Mouse (Mus musculus) MEL (cell line): ENCODE results near the gene Gm26920. TPM values are rescaled to one million over a fixed set of nuclear protein-coding genes. Genes with fewer than 3 reads are reported as not detected.

Experiments
- DNase-seq: peaks from one replicate; pipeline ENCODE4 v3.0.0; 2011; ENCODE audit warnings: low read depth, low spot score
- H3K27ac ChIP-seq: 2 replicates; pipeline ENCODE4 v1.5.1; 2012; ENCODE audit warnings: low read depth, mild to moderate bottlenecking, control low read depth, low read length, moderate library complexity; ENCODE audit not compliant: control insufficient read depth
- H3K27me3 ChIP-seq, 2 experiments: fragments of 150-350 bp in 1 of 2; sonication (generic) in 1 of 2; 2 replicates each; pipeline ENCODE4 v1.6.1; 2012; ENCODE audit warnings: low read length in 2 of 2, mild to moderate bottlenecking in 2 of 2, improper control_type of control experiment in 1 of 2, moderate library complexity in 1 of 2; ENCODE audit not compliant: insufficient read depth in 2 of 2, control insufficient read depth in 1 of 2
- H3K36me3 ChIP-seq, 2 experiments: 2 replicates each; pipeline ENCODE4 v1.6.1; 2012 to 2014; ENCODE audit warnings: low read length in 2 of 2, improper control_type of control experiment in 1 of 2, inconsistent platforms in 1 of 2, mild to moderate bottlenecking in 1 of 2; ENCODE audit not compliant: insufficient read depth in 2 of 2, control insufficient read depth in 1 of 2
- H3K4me1 ChIP-seq, 2 experiments: fragments of 150-350 bp in 1 of 2; sonication (generic) in 1 of 2; 2 replicates each; pipeline ENCODE4 v1.6.1; 2012; ENCODE audit warnings: low read length in 2 of 2, improper control_type of control experiment in 1 of 2, mild to moderate bottlenecking in 1 of 2; ENCODE audit not compliant: insufficient read depth in 2 of 2, control insufficient read depth in 1 of 2
- H3K4me3 ChIP-seq, 2 experiments: fragments of 150-350 bp in 1 of 2; sonication (generic) in 1 of 2; 2 replicates each; pipeline ENCODE4 v1.5.1; 2012; ENCODE audit warnings: low read depth in 2 of 2, low read length in 2 of 2, mild to moderate bottlenecking in 2 of 2, moderate library complexity in 2 of 2, control low read depth in 1 of 2, improper control_type of control experiment in 1 of 2; ENCODE audit not compliant: control insufficient read depth in 1 of 2, insufficient read depth in 1 of 2
- H3K79me2 ChIP-seq: 2 replicates; pipeline ENCODE4 v1.6.1; 2012; ENCODE audit warnings: mild to moderate bottlenecking, low read length, moderate library complexity; ENCODE audit not compliant: control insufficient read depth, poor library complexity, insufficient read depth
- H3K9ac ChIP-seq: 2 replicates; pipeline ENCODE4 v1.6.1; 2012; ENCODE audit warnings: low read depth, mild to moderate bottlenecking, control low read depth, low read length, moderate library complexity; ENCODE audit not compliant: control insufficient read depth, poor library complexity, severe bottlenecking
- H3K9me3 ChIP-seq: fragments of 150-350 bp; sonication (generic); replicated peaks from 2 replicates; pipeline ENCODE4 v1.6.1; 2012; ENCODE audit warnings: mild to moderate bottlenecking, low read length, improper control_type of control experiment, moderate library complexity; ENCODE audit not compliant: insufficient read depth
- BHLHE40 ChIP-seq: IDR thresholded peaks from 2 replicates; pipeline ENCODE4 v1.6.1; 2012; ENCODE audit warnings: low read depth, mild to moderate bottlenecking, inconsistent platforms, low read length, improper control_type of control experiment, borderline replicate concordance
- CHD1 ChIP-seq: IDR thresholded peaks from 2 replicates; pipeline ENCODE4 v1.6.1; 2012; ENCODE audit warnings: low read depth, mild to moderate bottlenecking, inconsistent platforms, low read length, improper control_type of control experiment
- CTCF ChIP-seq, 3 experiments: IDR thresholded peaks in 2 of 3; conservative IDR thresholded peaks in 1 of 3; 2 replicates each; pipeline ENCODE4 v1.5.1; 2011 to 2012; ENCODE audit warnings: low read length in 3 of 3, low read depth in 2 of 3, mild to moderate bottlenecking in 2 of 3, improper control_type of control experiment in 1 of 3, inconsistent platforms in 1 of 3, mixed read lengths in 1 of 3, moderate library complexity in 1 of 3; ENCODE audit not compliant: control insufficient read depth in 1 of 3, insufficient read depth in 1 of 3, poor library complexity in 1 of 3, severe bottlenecking in 1 of 3
- ELF1 ChIP-seq: IDR thresholded peaks from 2 replicates; pipeline ENCODE4 v1.6.1; 2014; ENCODE audit warnings: low read depth, mild to moderate bottlenecking, inconsistent platforms, low read length, improper control_type of control experiment, moderate library complexity
- MAFK ChIP-seq: IDR thresholded peaks from 2 replicates; pipeline ENCODE4 v1.6.1; 2011; ENCODE audit warnings: low read depth, mild to moderate bottlenecking, low read length, improper control_type of control experiment, borderline replicate concordance
- MAZ ChIP-seq: IDR thresholded peaks from 2 replicates; pipeline ENCODE4 v1.6.1; 2012; ENCODE audit warnings: low read depth, mild to moderate bottlenecking, inconsistent platforms, low read length, improper control_type of control experiment
- NRF1 ChIP-seq: IDR thresholded peaks from 2 replicates; pipeline ENCODE4 v1.6.1; 2014; ENCODE audit warnings: low read depth, mild to moderate bottlenecking, inconsistent platforms, low read length, improper control_type of control experiment, moderate library complexity; ENCODE audit not compliant: poor library complexity, insufficient read depth, severe bottlenecking
- POLR2AphosphoS2 ChIP-seq: IDR thresholded peaks from 2 replicates; pipeline ENCODE4 v1.6.1; 2011; ENCODE audit warnings: low read length, improper control_type of control experiment
- RCOR1 ChIP-seq: IDR thresholded peaks from 2 replicates; pipeline ENCODE4 v1.6.1; 2012; ENCODE audit warnings: low read depth, mild to moderate bottlenecking, inconsistent platforms, low read length, improper control_type of control experiment
- SMC3 ChIP-seq: IDR thresholded peaks from 2 replicates; pipeline ENCODE4 v1.6.1; 2011; ENCODE audit warnings: low read depth, low read length, improper control_type of control experiment
- TAL1 ChIP-seq: IDR thresholded peaks from 2 replicates; pipeline ENCODE4 v1.6.1; 2012; ENCODE audit warnings: mild to moderate bottlenecking, inconsistent platforms, low read length, moderate library complexity, mixed read lengths
- TCF12 ChIP-seq: IDR thresholded peaks from 2 replicates; pipeline ENCODE4 v1.6.1; 2014; ENCODE audit warnings: low read depth, mild to moderate bottlenecking, inconsistent platforms, low read length, improper control_type of control experiment, moderate library complexity
- ZC3H11A ChIP-seq: IDR thresholded peaks from 2 replicates; pipeline ENCODE4 v1.6.1; 2012; ENCODE audit warnings: low read depth, mild to moderate bottlenecking, inconsistent platforms, low read length, improper control_type of control experiment
- ZMIZ1 ChIP-seq: IDR thresholded peaks from 2 replicates; pipeline ENCODE4 v1.6.1; 2012; ENCODE audit warnings: low read depth, mild to moderate bottlenecking, inconsistent platforms, low read length, improper control_type of control experiment, moderate library complexity
- ZNF384 ChIP-seq: IDR thresholded peaks from 2 replicates; pipeline ENCODE4 v1.6.1; 2012; ENCODE audit warnings: low read depth, mild to moderate bottlenecking, inconsistent platforms, low read length, improper control_type of control experiment
- polyA plus RNA-seq, 2 experiments: library from polyadenylated mRNA; stranded (reverse) in 1 of 2; unstranded in 1 of 2; fragments of >175 nt in 1 of 2; fragments of >200 nt in 1 of 2; gene quantifications; 2 replicates each; pipeline versions ENCODE4 v1.2.1 to v1.2.4; 2012; ENCODE audit warnings: low replicate concordance in 2 of 2, low read depth in 1 of 2; ENCODE audit not compliant: insufficient read length in 2 of 2, insufficient read depth in 1 of 2, missing spikeins in 1 of 2
- total RNA-seq: library from RNA; depleted of rRNA; stranded (reverse); fragments of 300-350 nt; gene quantifications from 2 replicates; pipeline ENCODE4 v1.2.3, GENCODE M21; 2012

Gene Gm26920
- total and polyA plus RNA-seq, 3 experiments = 0.62 TPM; not detected in 2

DNA sequence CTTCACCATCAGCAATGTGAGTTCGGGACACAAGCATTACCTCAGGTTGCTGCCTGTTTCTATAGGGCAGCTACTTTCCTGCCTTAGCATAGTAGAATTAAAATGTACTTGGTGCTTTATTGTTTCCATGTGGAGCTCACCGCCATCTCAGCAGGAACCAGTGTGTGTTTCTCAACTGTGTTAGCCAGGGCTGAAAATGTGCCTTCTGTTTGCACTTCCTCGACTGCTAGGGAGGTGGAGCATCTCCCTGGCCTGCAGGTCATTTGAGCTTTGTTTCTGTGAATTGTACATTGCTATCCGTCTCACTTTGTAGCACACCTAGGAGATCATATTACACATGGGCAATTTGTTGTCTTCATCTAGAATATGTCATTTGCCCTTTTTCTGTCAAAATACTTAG is 62.9 kb downstream of the Gm26920 start:
- H3K4me3 ChIP-seq = no peak overlapping the region
- DNase-seq = no peak

DNA sequence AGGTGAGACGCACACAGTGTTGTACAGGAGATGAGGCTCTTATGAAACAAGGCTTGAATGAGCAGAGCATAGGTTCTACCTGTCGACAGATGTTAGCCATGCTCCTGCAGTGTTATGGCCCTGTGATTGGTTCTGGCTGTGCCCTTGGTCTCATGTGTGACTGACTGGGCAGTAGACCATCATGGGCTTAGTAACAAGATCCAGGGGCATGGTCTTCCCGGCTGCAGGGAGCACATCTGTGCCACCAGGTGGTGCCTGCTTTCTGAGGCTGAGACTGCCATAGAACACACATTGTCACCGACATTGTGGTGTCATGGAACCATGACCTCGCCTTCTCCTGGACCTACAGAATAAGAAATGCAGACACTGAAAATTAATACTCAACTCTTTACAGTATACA is 64.9 kb downstream of the Gm26920 start:
- Histone ChIP-seq H3K4me1 (peaks cover 7 to 26% of the 10 kb centered on the region in 2 experiments), H3K9ac (no peak overlapping the region), H3K27ac (no peak overlapping the region), H3K79me2 (no peaks in the 10 kb centered on the region), H3K36me3 (peaks cover 1 to 14% of the 10 kb centered on the region in 2 experiments; a peak in 3 of 4 replicates), H3K4me3 (no peak overlapping the region), H3K27me3 (no peaks in the 10 kb centered on the region), H3K9me3 (no peaks in the 10 kb centered on the region)
- no peak for DNase-seq
- TF ChIP-seq MAZ (no peak), CTCF (IDR thresholded peaks at IDR 0.05 in 2 of 3, conservative IDR thresholded peaks at IDR 0.05 in 1 of 3; ENCODE audit: control insufficient read depth in 1 of 3, insufficient read depth in 1 of 3, low read depth in 2 of 3, low read length in 3 of 3, poor library complexity in 1 of 3, severe bottlenecking in 1 of 3) (peak in 2 of 3 experiments; percentile 8 to 13; a peak in 1 of 6 replicates), ZC3H11A (no peak), SMC3 (peak; percentile 30; the same call in 1 of the 2 replicates)

More for the DNA sequence above, 62.9 kb downstream of the Gm26920 start:
- Histone ChIP-seq H3K27me3 (no peaks in the 10 kb centered on the region), H3K4me1 (peaks cover 10 to 24% of the 10 kb centered on the region in 2 experiments), H3K9me3 (no peaks in the 10 kb centered on the region), H3K36me3 (peaks cover 0 to 16% of the 10 kb centered on the region in 2 experiments; a peak in 2 of 4 replicates), H3K27ac (no peak overlapping the region), H3K9ac (no peak overlapping the region), H3K79me2 (no peaks in the 10 kb centered on the region)
- no peak for TF ChIP-seq RCOR1
- TF ChIP-seq ZC3H11A = no peak
- no peak for TF ChIP-seq TCF12
- TF ChIP-seq ELF1 = no peak
- no peak for TF ChIP-seq ZNF384
- no peak for TF ChIP-seq NRF1
- TF ChIP-seq MAFK = no peak
- TF ChIP-seq ZMIZ1 = no peak
- TF ChIP-seq BHLHE40 = no peak
- no peak for TF ChIP-seq CHD1
- no peak for TF ChIP-seq POLR2AphosphoS2
- TF ChIP-seq TAL1 = no peak
